Mouse (Mus musculus) erythroblast, embryonic 14.5 days (primary cell): ENCODE data around the gene Npl. TPM values are rescaled to one million over a fixed set of nuclear protein-coding genes. Genes with fewer than 3 reads are reported as not detected.

Experiments used
- H3K27me3 ChIP-seq: 2 replicates; pipeline ENCODE4 v1.6.1; 2012; ENCODE audit warnings: inconsistent platforms; ENCODE audit not compliant: control insufficient read depth
- H3K36me3 ChIP-seq: 2 replicates; pipeline ENCODE4 v1.6.1; 2012; ENCODE audit warnings: mild to moderate bottlenecking, inconsistent platforms; ENCODE audit not compliant: control insufficient read depth
- H3K4me1 ChIP-seq: 2 replicates; pipeline ENCODE4 v1.6.1; 2012; ENCODE audit warnings: inconsistent platforms; ENCODE audit not compliant: control insufficient read depth
- H3K4me3 ChIP-seq: replicated peaks from 2 replicates; pipeline ENCODE3; 2012; ENCODE audit warnings: moderate library complexity, mild to moderate bottlenecking, inconsistent platforms
- H3K9me3 ChIP-seq: 2 replicates; pipeline ENCODE4 v1.6.1; 2012; ENCODE audit warnings: low read length, inconsistent platforms, mixed read lengths; ENCODE audit not compliant: control insufficient read depth
- GATA1 ChIP-seq: IDR thresholded peaks from 2 replicates; pipeline ENCODE4 v1.6.1; 2012; ENCODE audit warnings: low read length, inconsistent platforms, mixed read lengths
- TAL1 ChIP-seq: IDR thresholded peaks from 3 replicates; pipeline ENCODE4 v1.6.1; 2012; ENCODE audit warnings: low read length, inconsistent platforms, mixed read lengths
- polyA plus RNA-seq: library from polyadenylated mRNA; stranded (reverse); fragments of >175 nt; gene quantifications from 2 replicates; pipeline ENCODE4 v1.2.3, GENCODE M21; 2012

Npl gene
- polyA plus RNA-seq, 1 experiment, result 0.02 TPM

DNA sequence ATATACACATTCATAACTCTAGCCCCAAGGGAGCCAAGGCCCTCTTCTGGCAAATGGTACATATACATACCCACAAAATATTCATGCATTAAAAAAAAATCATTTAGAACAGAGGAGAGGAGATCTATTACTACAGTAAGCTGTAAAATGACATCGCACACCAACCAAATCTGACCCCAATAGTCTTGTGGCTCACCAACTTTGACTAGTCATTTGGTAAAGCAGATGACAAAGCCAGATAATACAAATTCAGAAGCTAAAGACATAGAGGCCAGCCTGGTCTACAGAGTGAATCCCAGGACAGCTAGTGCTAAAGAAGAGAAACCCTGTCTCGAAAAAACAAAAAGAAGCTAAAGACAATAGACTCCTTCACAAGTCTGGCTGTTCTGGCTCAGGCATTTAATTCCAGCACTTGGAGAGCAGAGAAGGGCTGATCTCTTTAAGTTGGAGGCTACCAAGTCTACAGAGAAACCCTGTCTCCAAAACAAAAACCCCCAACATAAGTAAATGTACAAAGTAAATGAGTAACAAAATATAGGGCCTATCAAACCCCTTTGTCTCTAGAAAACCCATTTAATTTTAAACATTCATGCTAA is 64.5 kb downstream of the Npl start:
- H3K4me1 ChIP-seq, result peaks cover 43% of the 10 kb centered on the region
- no peaks in the 10 kb centered on the region for H3K9me3 ChIP-seq
- peak overlapping the region; percentile 99 for H3K4me3 ChIP-seq

GRCm38 (mm10) chr1:153481025-153481412 is 68.8 kb downstream of the Npl start:
- no peak for TF ChIP-seq TAL1
- TF ChIP-seq GATA1, result no peak

More for the DNA sequence above, 64.5 kb downstream of the Npl start:
- no peaks in the 10 kb centered on the region for H3K27me3 ChIP-seq
- TF ChIP-seq GATA1 (no peak), TAL1 (no peak)
- peaks cover 52% of the 10 kb centered on the region for H3K36me3 ChIP-seq

DNA sequence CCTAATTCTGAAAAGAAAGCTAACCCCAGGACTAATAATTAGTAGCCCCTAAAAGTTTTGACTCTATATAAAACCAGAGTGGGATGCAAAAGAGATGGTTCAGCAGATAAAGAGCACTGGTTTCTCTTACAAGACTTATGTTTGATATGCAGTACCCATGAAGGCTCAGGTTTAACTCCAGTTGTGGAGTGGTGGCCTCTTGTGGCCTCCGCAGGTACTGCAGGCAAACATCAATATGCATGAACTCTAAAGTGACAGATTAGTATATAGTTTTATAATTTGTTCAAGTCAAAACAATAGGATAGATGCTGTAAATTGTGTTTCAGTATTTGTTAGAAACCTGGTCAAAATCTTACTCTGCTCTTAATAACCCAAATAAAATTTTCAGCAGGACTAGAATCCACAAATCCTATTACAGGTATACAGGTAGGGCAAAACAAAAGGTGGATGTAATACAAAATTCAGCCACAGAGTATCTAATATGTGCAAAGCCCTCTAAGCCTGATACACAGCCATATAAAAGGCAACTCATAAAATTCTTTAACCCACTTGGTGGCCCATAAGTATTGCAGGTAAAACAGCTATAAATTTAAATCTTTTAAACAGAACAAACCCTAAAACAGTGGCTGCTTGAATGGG is 69.3 kb downstream of the Npl start:
- no peaks in the 10 kb centered on the region for H3K9me3 ChIP-seq
- H3K4me3 ChIP-seq, result no peak overlapping the region
- H3K36me3 ChIP-seq, result peaks cover 98% of the 10 kb centered on the region
- H3K4me1 ChIP-seq, result peaks cover 17% of the 10 kb centered on the region
- H3K27me3 ChIP-seq, result no peaks in the 10 kb centered on the region
- TF ChIP-seq TAL1 (no peak), GATA1 (no peak)

More at GRCm38 (mm10) chr1:153481025-153481412, 68.8 kb downstream of the Npl start:
- H3K9me3 ChIP-seq, result no peaks in the 10 kb centered on the region
- no peak overlapping the region for H3K4me3 ChIP-seq
- H3K4me1 ChIP-seq, result peaks cover 22% of the 10 kb centered on the region
- peaks cover 93% of the 10 kb centered on the region for H3K36me3 ChIP-seq
- H3K27me3 ChIP-seq, result no peaks in the 10 kb centered on the region

DNA sequence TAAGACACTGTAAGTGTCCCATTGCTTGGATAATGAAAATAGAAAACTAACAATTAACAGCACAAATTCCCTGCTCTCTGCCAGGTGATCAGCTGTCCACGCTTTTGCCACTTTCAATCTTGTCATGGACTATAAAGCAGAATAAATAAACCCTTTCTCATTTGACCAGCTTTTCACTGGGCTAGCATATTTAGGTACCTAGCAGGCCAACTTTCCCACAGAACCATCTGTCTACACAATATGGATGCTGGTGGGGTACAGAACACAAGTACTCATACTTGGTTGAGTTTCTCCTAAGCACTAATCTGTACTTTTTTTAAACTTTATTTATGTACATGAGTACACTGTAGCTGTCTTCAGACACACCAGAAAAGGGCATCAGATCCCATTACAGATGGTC is 70.5 kb downstream of the Npl start:
- Histone ChIP-seq H3K9me3 (no peaks in the 10 kb centered on the region), H3K4me3 (no peak overlapping the region), H3K27me3 (no peaks in the 10 kb centered on the region), H3K4me1 (peaks cover 5% of the 10 kb centered on the region), H3K36me3 (peaks cover 100% of the 10 kb centered on the region)
- TF ChIP-seq GATA1 (no peak), TAL1 (no peak)

- TF ChIP-seq TAL1, result no peak
- no peak for TF ChIP-seq GATA1
These were observed 88.0 kb downstream of the Npl start for GRCm38 (mm10) chr1:153461796-153462195.

DNA sequence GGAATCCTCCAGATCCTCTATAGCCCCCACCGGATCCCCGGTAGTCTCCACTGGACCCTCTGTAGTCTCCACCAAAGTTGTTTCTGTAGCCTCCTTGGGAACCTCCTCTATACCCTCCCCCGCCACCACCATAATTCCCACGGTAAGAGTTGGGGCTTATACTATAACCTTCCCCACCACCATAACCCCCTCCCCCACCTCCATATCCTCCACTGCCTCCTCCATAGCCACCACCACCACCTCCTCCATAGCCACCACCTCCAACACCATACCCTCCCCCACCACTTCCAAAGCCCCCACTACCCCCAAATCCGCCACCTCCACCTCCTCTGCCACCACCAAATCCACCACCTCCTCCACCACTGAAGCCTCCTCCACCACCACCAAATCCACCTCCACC is 93.7 kb downstream of the Npl start:
- H3K4me1 ChIP-seq, result no peaks in the 10 kb centered on the region
- H3K27me3 ChIP-seq, result no peaks in the 10 kb centered on the region
- H3K36me3 ChIP-seq, result peaks cover 93% of the 10 kb centered on the region
- H3K4me3 ChIP-seq, result no peak overlapping the region
- no peak for TF ChIP-seq GATA1
- no peak for TF ChIP-seq TAL1
- H3K9me3 ChIP-seq, result no peaks in the 10 kb centered on the region

More at GRCm38 (mm10) chr1:153461796-153462195, 88.0 kb downstream of the Npl start:
- no peaks in the 10 kb centered on the region for H3K9me3 ChIP-seq
- H3K36me3 ChIP-seq, result peaks cover 100% of the 10 kb centered on the region
- H3K27me3 ChIP-seq, result no peaks in the 10 kb centered on the region
- H3K4me3 ChIP-seq, result no peak overlapping the region
- no peaks in the 10 kb centered on the region for H3K4me1 ChIP-seq

- no peaks in the 10 kb centered on the region for H3K9me3 ChIP-seq
- no peak for TF ChIP-seq TAL1
- TF ChIP-seq GATA1, result no peak
- no peaks in the 10 kb centered on the region for H3K4me1 ChIP-seq
- peaks cover 64% of the 10 kb centered on the region for H3K36me3 ChIP-seq
- no peaks in the 10 kb centered on the region for H3K27me3 ChIP-seq
- H3K4me3 ChIP-seq, result no peak overlapping the region
These were observed 96.7 kb downstream of the Npl start for GRCm38 (mm10) chr1:153453146-153453642.

Other genes starting within 250 kb of the Npl start
- under 0.01 and 0.01 TPM in 2 replicates for gene Lamc1, start 217.3 kb downstream of the Npl start, polyA plus RNA-seq
- not detected in 2 replicates for gene Shcbp1l, start 124.9 kb downstream of the Npl start, polyA plus RNA-seq
- gene Dhx9, start 62.4 kb downstream of the Npl start, polyA plus RNA-seq, result 1.9 and 2.2 TPM in 2 replicates
- not detected in 2 replicates for gene Rgs8, start 103.0 kb upstream of the Npl start, polyA plus RNA-seq
- gene Rgs16, start 190.3 kb upstream of the Npl start, polyA plus RNA-seq, result not detected in 2 replicates
- gene Rnasel, start 199.4 kb upstream of the Npl start, polyA plus RNA-seq, result 0.71 and 1.4 TPM in 2 replicates